Mouse (Mus musculus): ENCODE results near the gene Sin3a.

Sin3a gene

GRCm38 (mm10) chr9:57168411-57168810 is 96.6 kb downstream of the Sin3a start:
- no peak for DNase-seq (ENCODE audit: low spot score in 2 of 2)

Data from spleen, postnatal 14 days (tissue).